Mouse (Mus musculus) heart, embryonic 10.5 days (tissue): ENCODE data around the gene Plxdc2. TPM values are rescaled to one million over a fixed set of nuclear protein-coding genes. Genes with fewer than 3 reads are reported as not detected.

Experiments
- DNase-seq: peaks from one replicate; pipeline ENCODE4 v3.0.0-alpha.2; 2017; ENCODE audit warnings: low spot score
- H3K27ac ChIP-seq: fragments of 300-500 bp; sonication (generic); 2 replicates; pipeline ENCODE4 v1.5.1; 2016; ENCODE audit warnings: mild to moderate bottlenecking
- H3K27me3 ChIP-seq: fragments of 300-500 bp; sonication (generic); 2 replicates; pipeline ENCODE4 v1.6.1; 2016; ENCODE audit warnings: mild to moderate bottlenecking; ENCODE audit not compliant: poor library complexity, insufficient read depth, severe bottlenecking
- H3K36me3 ChIP-seq: fragments of 300-500 bp; sonication (generic); 2 replicates; pipeline ENCODE4 v1.6.1; 2016; ENCODE audit warnings: mild to moderate bottlenecking, moderate library complexity
- H3K4me1 ChIP-seq: fragments of 300-500 bp; sonication (generic); 2 replicates; pipeline ENCODE4 v1.6.1; 2016; ENCODE audit warnings: mild to moderate bottlenecking
- H3K4me3 ChIP-seq: fragments of 300-500 bp; sonication (generic); 2 replicates; pipeline ENCODE4 v1.5.1; 2016; ENCODE audit warnings: mild to moderate bottlenecking, moderate library complexity
- H3K9me3 ChIP-seq: fragments of 300-500 bp; sonication (generic); 2 replicates; pipeline ENCODE4 v1.6.1; 2016; ENCODE audit warnings: mild to moderate bottlenecking, moderate library complexity
- WGBS: fragments of 180-500 bp; shearing (Covaris S2); methylation state at CpG from one replicate; pipeline ENCODE4 v1.1.7; 2016; 5-methylcytosine and 5-hydroxymethylcytosine counted together
- polyA plus RNA-seq: library from polyadenylated mRNA; unstranded; fragments of >200 nt; fragmentation: Nextera tagmentation; extraction: Ambion mirVana; gene quantifications from 2 replicates; pipeline ENCODE4 v1.2.1, GENCODE M21; 2016

The Plxdc2 gene
- polyA plus RNA-seq, 1 experiment from 2014 or later: 20.4 TPM

- Histone ChIP-seq H3K4me3 (no peak overlapping the region), H3K4me1 (peaks cover 12% of the 10 kb centered on the region; the same call in 1 of the 2 replicates), H3K27ac (no peak overlapping the region), H3K36me3 (no peaks in the 10 kb centered on the region), H3K27me3 (no peaks in the 10 kb centered on the region), H3K9me3 (no peaks in the 10 kb centered on the region)
- no peak for DNase-seq
- WGBS: 86% methylated on average over 7 of the region's 7 CpGs
Measured at GRCm38 (mm10) chr2:16450838-16451665, 94.9 kb downstream of the Plxdc2 start.

GRCm38 (mm10) chr2:16451666-16452009, 95.5 kb downstream of the Plxdc2 start:
- Histone ChIP-seq H3K36me3 (no peaks in the 10 kb centered on the region), H3K9me3 (no peaks in the 10 kb centered on the region), H3K27me3 (no peaks in the 10 kb centered on the region), H3K4me3 (no peak overlapping the region), H3K27ac (no peak overlapping the region), H3K4me1 (peaks cover 15% of the 10 kb centered on the region; the same call in 1 of the 2 replicates)
- DNase-seq: no peak
- WGBS: 91% methylated on average over 4 of the region's 4 CpGs

GRCm38 (mm10) chr2:16452080-16452479, 96.0 kb downstream of the Plxdc2 start:
- WGBS: 88% methylated on average over 3 of the region's 3 CpGs
- Histone ChIP-seq H3K27ac (no peak overlapping the region), H3K36me3 (no peaks in the 10 kb centered on the region)

GRCm38 (mm10) chr2:16456264-16456780, 100.2 kb downstream of the Plxdc2 start:
- DNase-seq: no peak
- no peaks in the 10 kb centered on the region for H3K36me3 ChIP-seq
- peaks cover 9% of the 10 kb centered on the region; the same call in 1 of the 2 replicates for H3K4me1 ChIP-seq
- no peak overlapping the region for H3K4me3 ChIP-seq
- H3K9me3 ChIP-seq: no peaks in the 10 kb centered on the region
- WGBS: 80% methylated on average over 1 of the region's 1 CpGs
- H3K27me3 ChIP-seq: no peaks in the 10 kb centered on the region
- H3K27ac ChIP-seq: no peak overlapping the region

More at GRCm38 (mm10) chr2:16452080-16452479, 96.0 kb downstream of the Plxdc2 start:
- H3K9me3 ChIP-seq: no peaks in the 10 kb centered on the region
- no peak overlapping the region for H3K4me3 ChIP-seq
- H3K27me3 ChIP-seq: no peaks in the 10 kb centered on the region
- DNase-seq: no peak
- peaks cover 14% of the 10 kb centered on the region; the same call in 1 of the 2 replicates for H3K4me1 ChIP-seq

GRCm38 (mm10) chr2:16459490-16459889, 103.4 kb downstream of the Plxdc2 start:
- no peak overlapping the region for H3K27ac ChIP-seq
- DNase-seq: no peak
- H3K36me3 ChIP-seq: no peaks in the 10 kb centered on the region
- H3K27me3 ChIP-seq: no peaks in the 10 kb centered on the region
- no peaks in the 10 kb centered on the region for H3K9me3 ChIP-seq
- H3K4me1 ChIP-seq: peaks cover 14% of the 10 kb centered on the region; the same call in 1 of the 2 replicates
- no peak overlapping the region for H3K4me3 ChIP-seq
- 46% methylated on average over 1 of the region's 1 CpGs for whole genome bisulfite sequencing

GRCm38 (mm10) chr2:16470099-16470498, 114.0 kb downstream of the Plxdc2 start:
- no peaks in the 10 kb centered on the region for H3K36me3 ChIP-seq
- H3K27ac ChIP-seq: no peak overlapping the region
- DNase-seq: no peak
- no peaks in the 10 kb centered on the region for H3K4me1 ChIP-seq
- H3K27me3 ChIP-seq: no peaks in the 10 kb centered on the region
- H3K9me3 ChIP-seq: no peaks in the 10 kb centered on the region
- 73% methylated on average over 3 of the region's 3 CpGs for WGBS
- H3K4me3 ChIP-seq: no peak overlapping the region

- no peaks in the 10 kb centered on the region for H3K36me3 ChIP-seq
- no peak overlapping the region for H3K4me3 ChIP-seq
- DNase-seq: no peak
- no peaks in the 10 kb centered on the region for H3K9me3 ChIP-seq
- H3K27ac ChIP-seq: no peak overlapping the region
- no peaks in the 10 kb centered on the region for H3K4me1 ChIP-seq
- H3K27me3 ChIP-seq: no peaks in the 10 kb centered on the region
- 93% methylated on average over 2 of the region's 2 CpGs for WGBS
Measured at GRCm38 (mm10) chr2:16483943-16484342, 127.8 kb downstream of the Plxdc2 start.

GRCm38 (mm10) chr2:16485970-16486369, 129.9 kb downstream of the Plxdc2 start:
- Histone ChIP-seq H3K4me3 (no peak overlapping the region), H3K27ac (no peak overlapping the region), H3K36me3 (no peaks in the 10 kb centered on the region), H3K9me3 (no peaks in the 10 kb centered on the region), H3K4me1 (no peaks in the 10 kb centered on the region), H3K27me3 (no peaks in the 10 kb centered on the region)
- no peak for DNase-seq
- WGBS: 80% methylated on average over 3 of the region's 3 CpGs

- DNase-seq: no peak
- H3K4me3 ChIP-seq: no peak overlapping the region
- WGBS: 77% methylated on average over 3 of the region's 3 CpGs
Measured at GRCm38 (mm10) chr2:16491242-16491641, 135.1 kb downstream of the Plxdc2 start.

GRCm38 (mm10) chr2:16502843-16503242, 146.7 kb downstream of the Plxdc2 start:
- no peak for DNase-seq
- Histone ChIP-seq H3K36me3 (no peaks in the 10 kb centered on the region), H3K27ac (no peak overlapping the region), H3K4me3 (no peak overlapping the region), H3K4me1 (no peaks in the 10 kb centered on the region), H3K9me3 (no peaks in the 10 kb centered on the region), H3K27me3 (no peaks in the 10 kb centered on the region)
- 66% methylated on average over 1 of the region's 1 CpGs for WGBS

More at GRCm38 (mm10) chr2:16491242-16491641, 135.1 kb downstream of the Plxdc2 start:
- Histone ChIP-seq H3K36me3 (no peaks in the 10 kb centered on the region), H3K4me1 (no peaks in the 10 kb centered on the region), H3K9me3 (no peaks in the 10 kb centered on the region), H3K27ac (no peak overlapping the region), H3K27me3 (no peaks in the 10 kb centered on the region)

GRCm38 (mm10) chr2:16507540-16508230, 151.6 kb downstream of the Plxdc2 start:
- Histone ChIP-seq H3K27ac (no peak overlapping the region), H3K4me1 (no peaks in the 10 kb centered on the region), H3K4me3 (no peak overlapping the region), H3K27me3 (no peaks in the 10 kb centered on the region), H3K9me3 (no peaks in the 10 kb centered on the region), H3K36me3 (no peaks in the 10 kb centered on the region)
- 84% methylated on average over 3 of the region's 3 CpGs for WGBS
- DNase-seq: no peak

GRCm38 (mm10) chr2:16518148-16518547, 162.0 kb downstream of the Plxdc2 start:
- H3K27me3 ChIP-seq: no peaks in the 10 kb centered on the region
- no peaks in the 10 kb centered on the region for H3K9me3 ChIP-seq
- H3K4me3 ChIP-seq: no peak overlapping the region
- no peaks in the 10 kb centered on the region for H3K36me3 ChIP-seq
- WGBS: 63% methylated on average over 2 of the region's 2 CpGs
- peaks cover 9% of the 10 kb centered on the region for H3K4me1 ChIP-seq
- no peak for DNase-seq
- no peak overlapping the region for H3K27ac ChIP-seq

- no peak overlapping the region for H3K4me3 ChIP-seq
Measured at GRCm38 (mm10) chr2:16523427-16523826, 167.3 kb downstream of the Plxdc2 start.

More at GRCm38 (mm10) chr2:16523427-16523826, 167.3 kb downstream of the Plxdc2 start:
- no peaks in the 10 kb centered on the region for H3K4me1 ChIP-seq
- H3K9me3 ChIP-seq: no peaks in the 10 kb centered on the region
- no peaks in the 10 kb centered on the region for H3K27me3 ChIP-seq
- 86% methylated on average over 1 of the region's 1 CpGs for WGBS
- no peak overlapping the region for H3K27ac ChIP-seq
- no peak for DNase-seq
- H3K36me3 ChIP-seq: no peaks in the 10 kb centered on the region
